Mouse (Mus musculus): Measurements from ENCODE around the gene Cachd1. TPM values are rescaled to one million over a fixed set of nuclear protein-coding genes. Genes with fewer than 3 reads are reported as not detected.

Cachd1 gene
- polyA plus RNA-seq, 1 experiment from 2014 or later: 44.9 TPM

- no peaks in the 10 kb centered on the region for H3K9me3 ChIP-seq (replicated peaks)
- no peak for DNase-seq (ENCODE audit: low spot score)
- H3K27ac ChIP-seq: no peak overlapping the region
- no peaks in the 10 kb centered on the region for H3K27me3 ChIP-seq (ENCODE audit: low read depth, poor library complexity, severe bottlenecking)
- H3K4me1 ChIP-seq: peaks cover 55% of the 10 kb centered on the region
- no peak overlapping the region for H3K4me3 ChIP-seq
- 0 out of 2 replicates have a peak, but pooled peaks cover 3% of the 10 kb centered on the region for H3K36me3 ChIP-seq
- 65% methylated on average over 3 of the region's 3 CpGs for WGBS
These were observed 24.9 kb downstream of the Cachd1 start for GRCm38 (mm10) chr4:100801443-100801786.

DNA sequence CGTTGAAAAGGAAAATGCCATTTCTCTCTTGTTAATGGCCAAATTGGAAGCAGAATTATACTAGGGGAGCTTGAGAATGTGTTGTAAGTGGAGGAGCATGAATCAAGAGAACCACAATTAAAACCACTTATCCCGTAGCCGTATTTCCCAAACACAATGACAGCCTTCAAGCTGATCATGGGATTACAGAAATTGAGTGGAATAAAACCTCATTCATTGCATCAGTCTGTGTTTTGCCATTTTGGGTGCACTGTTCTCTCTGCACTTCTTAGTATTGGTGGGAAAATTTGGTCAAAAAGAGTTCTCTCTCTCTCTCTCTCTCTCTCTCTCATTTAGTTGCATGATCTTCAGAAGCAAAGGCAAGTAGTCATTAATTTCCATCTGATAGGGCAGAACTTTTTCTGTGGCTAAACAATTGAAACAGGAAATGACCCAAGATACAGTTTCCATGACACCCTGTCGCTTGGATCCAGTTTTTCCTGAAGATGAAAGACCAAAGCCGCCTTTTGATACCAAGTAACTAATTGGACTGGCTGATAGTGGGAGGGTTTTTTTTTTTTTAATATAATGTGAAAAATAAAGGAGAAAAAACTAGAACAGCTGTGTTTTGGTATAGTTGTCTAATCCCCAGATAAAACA lies 34.7 kb downstream of the Cachd1 start:
- Histone ChIP-seq H3K4me3 (no peak overlapping the region), H3K36me3 (peaks cover 8% of the 10 kb centered on the region), H3K9me3 (replicated peaks) (no peaks in the 10 kb centered on the region), H3K27me3 (ENCODE audit: low read depth, poor library complexity, severe bottlenecking) (no peaks in the 10 kb centered on the region), H3K27ac (no peak overlapping the region), H3K4me1 (peaks cover 30% of the 10 kb centered on the region)
- DNase-seq (ENCODE audit: low spot score): no peak
- WGBS: 20% methylated on average over 5 of the region's 5 CpGs

- H3K27ac ChIP-seq: no peak overlapping the region
- 34% methylated on average over 8 of the region's 8 CpGs for WGBS
- H3K9me3 ChIP-seq (replicated peaks): no peaks in the 10 kb centered on the region
- H3K4me3 ChIP-seq: no peak overlapping the region
- H3K36me3 ChIP-seq: peaks cover 8% of the 10 kb centered on the region
- DNase-seq (ENCODE audit: low spot score): no peak
- H3K27me3 ChIP-seq (ENCODE audit: low read depth, poor library complexity, severe bottlenecking): no peaks in the 10 kb centered on the region
- peaks cover 30% of the 10 kb centered on the region for H3K4me1 ChIP-seq
These were observed 35.5 kb downstream of the Cachd1 start for GRCm38 (mm10) chr4:100811802-100812510.

DNA sequence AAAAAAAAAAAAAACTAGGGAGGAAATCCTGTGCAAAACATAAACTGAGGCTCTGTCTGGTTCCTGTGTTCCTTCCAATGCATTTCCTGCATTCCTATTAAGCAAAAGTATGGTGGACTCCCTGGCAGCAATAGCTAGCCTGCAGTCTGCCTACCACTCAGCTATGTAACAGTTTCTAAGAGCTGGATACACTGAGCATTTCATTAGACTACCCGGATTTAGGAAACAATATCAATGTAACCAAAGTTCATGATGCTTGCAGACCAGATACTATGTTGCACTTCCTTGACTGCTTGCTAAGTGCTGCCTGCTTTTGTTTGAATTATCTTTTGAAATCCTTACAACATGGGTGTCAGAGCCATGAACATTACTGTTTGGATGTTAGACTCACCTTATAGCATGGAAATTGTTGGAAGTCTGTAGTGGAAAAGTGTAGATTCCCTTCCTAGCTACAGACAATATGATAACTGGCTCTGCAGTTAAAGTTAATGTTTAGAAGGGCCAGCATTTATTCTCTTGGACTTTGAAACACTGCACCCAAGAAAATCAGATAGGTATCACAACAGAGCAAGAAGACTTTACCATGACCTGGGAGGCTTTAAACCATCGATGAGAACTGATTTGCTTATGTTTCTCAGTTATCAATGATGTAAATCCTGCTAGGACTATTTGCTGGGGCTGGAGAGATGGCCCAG lies 37.4 kb downstream of the Cachd1 start:
- H3K27me3 ChIP-seq (ENCODE audit: low read depth, poor library complexity, severe bottlenecking): no peaks in the 10 kb centered on the region
- DNase-seq (ENCODE audit: low spot score): no peak
- peaks cover 30% of the 10 kb centered on the region for H3K4me1 ChIP-seq
- WGBS: 91% methylated on average over 2 of the region's 2 CpGs
- no peak overlapping the region for H3K27ac ChIP-seq
- 0 out of 2 replicates have a peak, but pooled peaks cover under 1% of the 10 kb centered on the region for H3K36me3 ChIP-seq
- no peak overlapping the region for H3K4me3 ChIP-seq
- no peaks in the 10 kb centered on the region for H3K9me3 ChIP-seq (replicated peaks)

GRCm38 (mm10) chr4:100819238-100819637 lies 42.8 kb downstream of the Cachd1 start:
- H3K36me3 ChIP-seq: no peaks in the 10 kb centered on the region
- no peaks in the 10 kb centered on the region for H3K9me3 ChIP-seq (replicated peaks)
- H3K4me1 ChIP-seq: peaks cover 21% of the 10 kb centered on the region
- no peak overlapping the region for H3K4me3 ChIP-seq
- WGBS: 98% methylated on average over 3 of the region's 3 CpGs
- H3K27ac ChIP-seq: no peak overlapping the region
- no peak for DNase-seq (ENCODE audit: low spot score)
- no peaks in the 10 kb centered on the region for H3K27me3 ChIP-seq (ENCODE audit: low read depth, poor library complexity, severe bottlenecking)

GRCm38 (mm10) chr4:100822526-100822925 lies 46.1 kb downstream of the Cachd1 start:
- peaks cover 24% of the 10 kb centered on the region for H3K4me1 ChIP-seq
- H3K27me3 ChIP-seq (ENCODE audit: low read depth, poor library complexity, severe bottlenecking): no peaks in the 10 kb centered on the region
- DNase-seq (ENCODE audit: low spot score): no peak
- WGBS: 92% methylated on average over 7 of the region's 7 CpGs
- no peak overlapping the region for H3K27ac ChIP-seq
- peaks cover 10% of the 10 kb centered on the region; the same call in 1 of the 2 replicates for H3K36me3 ChIP-seq
- H3K4me3 ChIP-seq: no peak overlapping the region
- no peaks in the 10 kb centered on the region for H3K9me3 ChIP-seq (replicated peaks)

GRCm38 (mm10) chr4:100827374-100827773 lies 50.9 kb downstream of the Cachd1 start:
- Histone ChIP-seq H3K27me3 (ENCODE audit: low read depth, poor library complexity, severe bottlenecking) (no peaks in the 10 kb centered on the region), H3K4me1 (peaks cover 40% of the 10 kb centered on the region), H3K36me3 (peaks cover 10% of the 10 kb centered on the region; the same call in 1 of the 2 replicates), H3K9me3 (replicated peaks) (no peaks in the 10 kb centered on the region), H3K27ac (no peak overlapping the region), H3K4me3 (no peak overlapping the region)
- 2% methylated on average over 5 of the region's 5 CpGs for WGBS
- DNase-seq (ENCODE audit: low spot score): no peak

- Histone ChIP-seq H3K9me3 (replicated peaks) (no peaks in the 10 kb centered on the region), H3K4me1 (peaks cover 31% of the 10 kb centered on the region), H3K27ac (0 out of 2 replicates have a peak overlapping the region, but pooled peaks have one; percentile 30), H3K36me3 (peaks cover 13% of the 10 kb centered on the region; the same call in 1 of the 2 replicates), H3K4me3 (no peak overlapping the region; the same call in 1 of the 2 replicates), H3K27me3 (ENCODE audit: low read depth, poor library complexity, severe bottlenecking) (no peaks in the 10 kb centered on the region)
- 7% methylated on average over 10 of the region's 10 CpGs for WGBS
- DNase-seq (ENCODE audit: low spot score): peak; percentile 73
These were observed 52.3 kb downstream of the Cachd1 start for GRCm38 (mm10) chr4:100828737-100829136.

- no peak overlapping the region for H3K4me3 ChIP-seq
- 80% methylated on average over 6 of the region's 6 CpGs for WGBS
- 0 out of 2 replicates have a peak, but pooled peaks cover 3% of the 10 kb centered on the region for H3K36me3 ChIP-seq
- H3K9me3 ChIP-seq (replicated peaks): no peaks in the 10 kb centered on the region
- no peaks in the 10 kb centered on the region for H3K27me3 ChIP-seq (ENCODE audit: low read depth, poor library complexity, severe bottlenecking)
- H3K4me1 ChIP-seq: peaks cover 51% of the 10 kb centered on the region
- DNase-seq (ENCODE audit: low spot score): no peak
- no peak overlapping the region for H3K27ac ChIP-seq
These were observed 60.7 kb downstream of the Cachd1 start for GRCm38 (mm10) chr4:100837205-100837604.

GRCm38 (mm10) chr4:100842629-100843028 lies 66.2 kb downstream of the Cachd1 start:
- Histone ChIP-seq H3K4me3 (no peak overlapping the region), H3K36me3 (no peaks in the 10 kb centered on the region), H3K4me1 (peaks cover 36% of the 10 kb centered on the region), H3K9me3 (replicated peaks) (no peaks in the 10 kb centered on the region), H3K27me3 (ENCODE audit: low read depth, poor library complexity, severe bottlenecking) (no peaks in the 10 kb centered on the region), H3K27ac (no peak overlapping the region)
- WGBS: 18% methylated on average over 5 of the region's 5 CpGs
- no peak for DNase-seq (ENCODE audit: low spot score)

DNA sequence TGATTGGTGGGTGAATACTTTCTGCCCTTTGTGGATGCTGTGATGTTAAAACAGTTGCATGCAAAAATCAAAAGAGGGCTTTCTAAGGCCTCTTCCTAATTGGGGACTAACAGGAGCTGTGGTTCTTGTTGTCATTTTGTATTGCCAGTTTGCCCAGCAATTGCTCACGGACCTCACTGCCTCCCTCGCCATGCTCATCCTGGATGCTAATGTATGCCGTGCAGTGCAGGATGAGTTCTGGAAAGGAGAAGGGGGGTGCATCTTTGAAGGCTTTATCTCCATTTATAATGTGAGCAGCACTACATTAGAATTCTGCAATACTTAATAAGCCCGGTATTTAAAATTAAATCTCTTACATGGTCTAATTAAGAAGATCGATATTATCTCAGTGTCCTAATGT lies 66.6 kb downstream of the Cachd1 start:
- Histone ChIP-seq H3K4me3 (no peak overlapping the region), H3K27me3 (ENCODE audit: low read depth, poor library complexity, severe bottlenecking) (no peaks in the 10 kb centered on the region), H3K27ac (no peak overlapping the region), H3K4me1 (peaks cover 36% of the 10 kb centered on the region), H3K36me3 (no peaks in the 10 kb centered on the region), H3K9me3 (replicated peaks) (no peaks in the 10 kb centered on the region)
- no peak for DNase-seq (ENCODE audit: low spot score)
- 68% methylated on average over 5 of the region's 5 CpGs for WGBS

GRCm38 (mm10) chr4:100850846-100851495 lies 74.5 kb downstream of the Cachd1 start:
- Histone ChIP-seq H3K4me3 (no peak overlapping the region), H3K9me3 (replicated peaks) (no peaks in the 10 kb centered on the region), H3K27me3 (ENCODE audit: low read depth, poor library complexity, severe bottlenecking) (no peaks in the 10 kb centered on the region), H3K36me3 (no peaks in the 10 kb centered on the region), H3K4me1 (peaks cover 59% of the 10 kb centered on the region), H3K27ac (no peak overlapping the region)
- DNase-seq (ENCODE audit: low spot score): no peak
- 78% methylated on average over 7 of the region's 7 CpGs for WGBS

Measured in limb, embryonic 10.5 days (tissue).